Mouse (Mus musculus): ENCODE results near the gene Ptchd1.

GRCm38 (mm10) chrX:155657971-155658370, 34.4 kb upstream of the Ptchd1 start:
- TF ChIP-seq POLR2A (IDR thresholded peaks at IDR 0.05; ENCODE audit: extremely low read depth, insufficient read depth, low read length) (no peak), CTCF (IDR thresholded peaks at IDR 0.05; ENCODE audit: low read depth, low read length) (no peak)

Data from liver, adult 2 months (tissue).